ENCODE assay signal across 18 mouse cellular contexts in genomic region chr1:191115514-191116238, GRCm38 (mm10). TPM values are rescaled to one million over a fixed set of nuclear protein-coding genes. Genes with fewer than 3 reads are reported as not detected.
A peak's percentile ranks its signal among the peaks of the same experiment; 100 is the strongest.
DNase-seq lines count a peak whose midpoint lies in the region; ATAC-seq and TF ChIP-seq lines count a peak whose summit lies in the region.
"Had no signal": no experiment of that assay in that cellular context is flagged by ENCODE, and none has a peak within 500 bp of the region (broad histone marks: within the 10 kb centered on the region; RNA-seq: fewer than 3 reads in every experiment).

No protein-coding gene starts in this region.

- H3K4me3 ChIP-seq in hindbrain, postnatal 0 days (ENCODE audit: low read length) = no peak overlapping the region
- H3K4me3 ChIP-seq in hindbrain, embryonic 10.5 days = no peak overlapping the region
- no peak overlapping the region; the same call in 1 of the 2 replicates for H3K4me3 ChIP-seq in spleen, adult 2 months (ENCODE audit: extremely low read depth, insufficient read depth, insufficient read length)
- H3K4me3 ChIP-seq in stomach, embryonic 16.5 days (replicated peaks; ENCODE audit: low read length) = no peak overlapping the region
- H3K4me3 ChIP-seq: forebrain, embryonic 13.5 days; heart, embryonic 13.5 days; lung, embryonic 15.5 days; stomach, embryonic 15.5 days had no signal

- H3K27ac ChIP-seq in hindbrain, postnatal 0 days = peak overlapping the region; percentile 48; the same call in 1 of the 2 replicates
- H3K27ac ChIP-seq in hindbrain, embryonic 10.5 days = no peak overlapping the region
- peak overlapping the region; percentile 24 for H3K27ac ChIP-seq in spleen, adult 2 months (ENCODE audit: insufficient read depth, low read length)
- H3K27ac ChIP-seq in stomach, embryonic 16.5 days (ENCODE audit: low read length) = no peak overlapping the region
- H3K27ac ChIP-seq: forebrain, embryonic 13.5 days; heart, embryonic 13.5 days; lung, embryonic 15.5 days; stomach, embryonic 15.5 days had no signal

- H3K9me3 ChIP-seq in hindbrain, postnatal 0 days (ENCODE audit: low read length) = no peaks in the 10 kb centered on the region
- no peaks in the 10 kb centered on the region for H3K9me3 ChIP-seq in hindbrain, embryonic 10.5 days
- H3K9me3 ChIP-seq in stomach, embryonic 16.5 days (replicated peaks; ENCODE audit: control insufficient read depth, low read length) = no peaks in the 10 kb centered on the region
- H3K9me3 ChIP-seq: forebrain, embryonic 13.5 days; heart, embryonic 13.5 days; lung, embryonic 15.5 days; stomach, embryonic 15.5 days had no signal

- H3K9ac ChIP-seq in hindbrain, postnatal 0 days (replicated peaks; ENCODE audit: low read length) = no peak overlapping the region
- H3K9ac ChIP-seq in stomach, embryonic 16.5 days (ENCODE audit: low read length) = no peak overlapping the region
- H3K9ac ChIP-seq: forebrain, embryonic 13.5 days; heart, embryonic 13.5 days; lung, embryonic 15.5 days; stomach, embryonic 15.5 days had no signal

- no peaks in the 10 kb centered on the region; the same call in 1 of the 2 replicates for H3K4me1 ChIP-seq in hindbrain, postnatal 0 days (ENCODE audit: insufficient read depth, low read length)
- H3K4me1 ChIP-seq in hindbrain, embryonic 10.5 days (replicated peaks) = peaks cover 18% of the 10 kb centered on the region
- peaks cover 9% of the 10 kb centered on the region; the same call in 1 of the 2 replicates for H3K4me1 ChIP-seq in spleen, adult 2 months (ENCODE audit: control insufficient read depth, insufficient read depth, insufficient read length)
- H3K4me1 ChIP-seq in stomach, embryonic 16.5 days (ENCODE audit: control insufficient read depth, insufficient read depth, low read length) = no peaks in the 10 kb centered on the region
- H3K4me1 ChIP-seq: forebrain, embryonic 13.5 days; stomach, embryonic 15.5 days had no signal

- no peaks in the 10 kb centered on the region for H3K27me3 ChIP-seq in hindbrain, postnatal 0 days (ENCODE audit: insufficient read depth, low read length)
- H3K27me3 ChIP-seq in hindbrain, embryonic 10.5 days (ENCODE audit: insufficient read depth, poor library complexity, severe bottlenecking) = no peaks in the 10 kb centered on the region
- H3K27me3 ChIP-seq in spleen, adult 2 months (ENCODE audit: control insufficient read depth, insufficient read depth, low read length) = no peaks in the 10 kb centered on the region
- H3K27me3 ChIP-seq in stomach, embryonic 16.5 days (ENCODE audit: control insufficient read depth, insufficient read depth, low read length) = no peaks in the 10 kb centered on the region
- H3K27me3 ChIP-seq: forebrain, embryonic 13.5 days; heart, embryonic 13.5 days; lung, embryonic 15.5 days; stomach, embryonic 15.5 days had no signal

- DNase-seq in adrenal gland, adult 2 months = peak; percentile 26
- no peak for DNase-seq in adrenal gland, postnatal 25 days
- peak; percentile 61 for DNase-seq in hindbrain, postnatal 0 days (ENCODE audit: low spot score)
- no peak for DNase-seq in hindbrain, embryonic 10.5 days (ENCODE audit: low spot score)
- DNase-seq in spleen, adult 2 months (ENCODE audit: low read depth in 1 of 2, low spot score in 2 of 2) = no peak
- no peak for DNase-seq in spleen, postnatal 4 days (ENCODE audit: low spot score in 2 of 2)
- DNase-seq in left cerebral cortex, adult 9 months (ENCODE audit: low spot score in 2 of 2) = no peak
- DNase-seq: kidney, adult 9 months; left cerebral cortex, postnatal 4 days; midbrain, embryonic 14.5 days; right cerebral cortex, postnatal 14 days had no signal

- 59% methylated on average over 11 of the region's 11 CpGs for WGBS in hindbrain, postnatal 0 days
- 80% methylated on average over 11 of the region's 11 CpGs for WGBS in hindbrain, embryonic 10.5 days
- WGBS in spleen, adult 2 months = 80% methylated on average over 11 of the region's 11 CpGs
- 78% methylated on average over 11 of the region's 11 CpGs for WGBS in stomach, embryonic 16.5 days

- peak; percentile 88 for ATAC-seq in hindbrain, postnatal 0 days
- peak; percentile 33; the same call in 1 of the 2 replicates for ATAC-seq in stomach, embryonic 16.5 days (ENCODE audit: insufficient read depth, low FRiP score)
- ATAC-seq: forebrain, embryonic 13.5 days had no signal

- no peak for TF ChIP-seq CTCF in hindbrain, postnatal 0 days (IDR thresholded peaks at IDR 0.05; ENCODE audit: low read depth)
- no peak for TF ChIP-seq CTCF in spleen, adult 2 months (IDR thresholded peaks at IDR 0.05; ENCODE audit: extremely low read depth, insufficient read depth, insufficient read length, insufficient replicate concordance)

- H3K4me2 ChIP-seq in hindbrain, postnatal 0 days (ENCODE audit: low read depth, low read length) = no peak overlapping the region
- no peak overlapping the region for H3K4me2 ChIP-seq in stomach, embryonic 16.5 days (ENCODE audit: low read depth, low read length)
- H3K4me2 ChIP-seq: forebrain, embryonic 13.5 days; heart, embryonic 13.5 days; lung, embryonic 15.5 days; stomach, embryonic 15.5 days had no signal

- H3K36me3 ChIP-seq in hindbrain, postnatal 0 days (ENCODE audit: insufficient read depth, low read length) = no peaks in the 10 kb centered on the region
- no peaks in the 10 kb centered on the region for H3K36me3 ChIP-seq in hindbrain, embryonic 10.5 days
- no peaks in the 10 kb centered on the region for H3K36me3 ChIP-seq in spleen, adult 2 months (ENCODE audit: control insufficient read depth, insufficient read depth, low read length)
- no peaks in the 10 kb centered on the region for H3K36me3 ChIP-seq in stomach, embryonic 16.5 days (ENCODE audit: control insufficient read depth, insufficient read depth, low read length)
- H3K36me3 ChIP-seq: heart, embryonic 13.5 days; lung, embryonic 15.5 days; stomach, embryonic 15.5 days had no signal

- TF ChIP-seq POLR2A in spleen, adult 2 months (IDR thresholded peaks at IDR 0.05; ENCODE audit: low read depth, low read length) = no peak

RNA-seq across cellular contexts. Expression of gene Batf3, which starts 18.0 kb away (rescaled TPM):
- total RNA-seq in adrenal gland, adult 2 months (2021) = 1 to 10 TPM; 2.2 TPM
- polyA plus RNA-seq in adrenal gland, adult 2 months (2012; rRNA removed) = 3.5 and 4.9 TPM in 2 replicates
- 1.7 and 3.1 TPM in 2 replicates for total RNA-seq in adrenal gland, postnatal 25 days (2021)
- 1.0 and 4.7 TPM in 2 replicates for total RNA-seq in hindbrain, postnatal 0 days (2014; rRNA removed)
- 4.0 and 4.1 TPM in 2 replicates for polyA plus RNA-seq in hindbrain, postnatal 0 days (2015; fragmentation: Nextera tagmentation; extraction: Ambion mirVana)
- 4.8 and 5.2 TPM in 2 replicates for polyA plus RNA-seq in hindbrain, embryonic 10.5 days (2016; fragmentation: Nextera tagmentation; extraction: Ambion mirVana)
- 22.7 and 30.7 TPM in 2 replicates for polyA plus RNA-seq in spleen, adult 2 months (2012; rRNA removed)
- 8.0 and 8.4 TPM in 2 replicates for polyA plus RNA-seq in stomach, embryonic 16.5 days (2015; fragmentation: Nextera tagmentation; extraction: Ambion mirVana)

RNA-seq across cellular contexts. Expression of gene Fam71a, which starts 48.9 kb away (rescaled TPM):
- not detected for total RNA-seq in adrenal gland, adult 2 months (2021)
- polyA plus RNA-seq in adrenal gland, adult 2 months (2012; rRNA removed) = not detected in 2 replicates
- not detected in 2 replicates for total RNA-seq in adrenal gland, postnatal 25 days (2021)
- not detected in 2 replicates for total RNA-seq in hindbrain, postnatal 0 days (2014; rRNA removed)
- polyA plus RNA-seq in hindbrain, postnatal 0 days (2015; fragmentation: Nextera tagmentation; extraction: Ambion mirVana) = not detected in 2 replicates
- not detected in 2 replicates for polyA plus RNA-seq in hindbrain, embryonic 10.5 days (2016; fragmentation: Nextera tagmentation; extraction: Ambion mirVana)
- polyA plus RNA-seq in spleen, adult 2 months (2012; rRNA removed) = not detected in 2 replicates
- not detected in 2 replicates for polyA plus RNA-seq in stomach, embryonic 16.5 days (2015; fragmentation: Nextera tagmentation; extraction: Ambion mirVana)
- total RNA-seq: ES-E14; left cerebral cortex, postnatal 4 days had no signal
- polyA plus RNA-seq: embryonic facial prominence, embryonic 14.5 days; forebrain, embryonic 13.5 days; heart, embryonic 13.5 days; lung, embryonic 15.5 days; midbrain, embryonic 14.5 days; stomach, embryonic 15.5 days had no signal

RNA-seq across cellular contexts. Expression of gene Nsl1, which starts 52.9 kb away (rescaled TPM):
- total RNA-seq in adrenal gland, adult 2 months (2021) = 1 to 10 TPM in 1 of 2 experiments, under 1 TPM in 1; 0.52 to 1.2 TPM
- 0.17 and 0.22 TPM in 2 replicates for polyA plus RNA-seq in adrenal gland, adult 2 months (2012; rRNA removed)
- 1.9 and 3.3 TPM in 2 replicates for total RNA-seq in adrenal gland, postnatal 25 days (2021)
- total RNA-seq in hindbrain, postnatal 0 days (2014; rRNA removed) = 1.2 and 2.7 TPM in 2 replicates
- 3.2 and 4.4 TPM in 2 replicates for polyA plus RNA-seq in hindbrain, postnatal 0 days (2015; fragmentation: Nextera tagmentation; extraction: Ambion mirVana)
- polyA plus RNA-seq in hindbrain, embryonic 10.5 days (2016; fragmentation: Nextera tagmentation; extraction: Ambion mirVana) = 25.5 and 31.0 TPM in 2 replicates
- polyA plus RNA-seq in spleen, adult 2 months (2012; rRNA removed) = 1.4 and 3.5 TPM in 2 replicates
- polyA plus RNA-seq in stomach, embryonic 16.5 days (2015; fragmentation: Nextera tagmentation; extraction: Ambion mirVana) = 15.6 and 17.9 TPM in 2 replicates

RNA-seq across cellular contexts. Expression of gene Tatdn3, which starts 52.9 kb away (rescaled TPM):
- 10 to 100 TPM; 12.4 to 14.5 TPM for total RNA-seq in adrenal gland, adult 2 months (2021)
- polyA plus RNA-seq in adrenal gland, adult 2 months (2012; rRNA removed) = 2.2 and 5.9 TPM in 2 replicates
- total RNA-seq in adrenal gland, postnatal 25 days (2021) = 18.1 and 28.4 TPM in 2 replicates
- total RNA-seq in hindbrain, postnatal 0 days (2014; rRNA removed) = 9.1 and 14.8 TPM in 2 replicates
- polyA plus RNA-seq in hindbrain, postnatal 0 days (2015; fragmentation: Nextera tagmentation; extraction: Ambion mirVana) = 15.6 and 18.0 TPM in 2 replicates
- polyA plus RNA-seq in hindbrain, embryonic 10.5 days (2016; fragmentation: Nextera tagmentation; extraction: Ambion mirVana) = 9.9 and 13.9 TPM in 2 replicates
- polyA plus RNA-seq in spleen, adult 2 months (2012; rRNA removed) = 2.2 and 2.6 TPM in 2 replicates
- polyA plus RNA-seq in stomach, embryonic 16.5 days (2015; fragmentation: Nextera tagmentation; extraction: Ambion mirVana) = 14.1 and 15.1 TPM in 2 replicates

Comparison
In these comparisons a context has a peak if more than half of its experiments do, and no peak if none do; other contexts are left out.
1. DNase-seq: peak in adrenal gland, adult 2 months (single experiment) and hindbrain, postnatal 0 days (single experiment); none in adrenal gland, postnatal 25 days (single experiment), hindbrain, embryonic 10.5 days (single experiment), spleen, adult 2 months (0 of 2), spleen, postnatal 4 days (0 of 2) and left cerebral cortex, adult 9 months (0 of 2).
2. H3K27ac ChIP-seq: peak in hindbrain, postnatal 0 days (single experiment) and spleen, adult 2 months (single experiment); none in hindbrain, embryonic 10.5 days (single experiment) and stomach, embryonic 16.5 days (single experiment).